Mouse (Mus musculus): Measurements from ENCODE around the gene Tbc1d16.
"Not testable (repeated sequence)": the region's sequence is repeated elsewhere in the genome, so short reads cannot be mapped to it uniquely, and the experiment has no call there.

GRCm38 (mm10) chr11:119245543-119245942 is 17.2 kb upstream of the Tbc1d16 start:
- not testable (repeated sequence) for TF ChIP-seq CTCF (IDR thresholded peaks at IDR 0.05; ENCODE audit: insufficient read depth, low read length); POLR2A (IDR thresholded peaks at IDR 0.05; ENCODE audit: borderline replicate concordance, extremely low read depth, low read depth, low read length)
